Mouse (Mus musculus) bone marrow macrophage, adult 2 months (primary cell): ENCODE results near the gene Bahcc1.

ENCODE experiments used
- CTCF ChIP-seq: IDR thresholded peaks from 2 replicates; pipeline ENCODE4 v1.5.1; 2012; ENCODE audit warnings: low read depth, mild to moderate bottlenecking, low read length, moderate library complexity
- POLR2A ChIP-seq: IDR thresholded peaks from 2 replicates; pipeline ENCODE4 v1.6.1; 2012; ENCODE audit warnings: mild to moderate bottlenecking, low read depth, low read length, borderline replicate concordance

DNA sequence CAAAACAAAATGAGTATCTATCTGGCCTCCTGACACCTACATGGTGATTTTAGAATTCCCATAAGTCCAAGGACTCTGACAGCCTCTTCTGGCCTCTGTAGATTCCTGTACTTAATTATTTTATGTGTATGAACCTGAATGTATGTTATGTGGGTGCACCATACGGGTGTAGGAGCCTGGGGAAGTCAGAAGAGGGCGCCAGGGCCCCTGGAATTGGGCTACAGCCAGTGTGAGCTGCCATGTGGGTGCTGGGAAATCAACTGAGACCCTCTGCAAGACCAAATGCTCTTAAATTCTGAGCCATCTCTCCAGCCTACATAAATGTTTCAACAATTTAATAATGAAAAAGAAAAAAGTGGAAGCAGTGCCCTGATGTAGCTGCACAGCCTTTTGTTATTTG, 104.7 kb downstream of the Bahcc1 start:
- TF ChIP-seq POLR2A, result no peak
- TF ChIP-seq CTCF, result no peak
